Mouse (Mus musculus): ENCODE measurements at regions not wholly inside any gene's neighbourhood (a gene's known extent, or its start where the extent isn't known, plus 50 kb on each side); places are given as distances from the start of the nearest gene placed in this dataset.

- no peak for DNase-seq (ENCODE audit: low read depth, low spot score)
Measured at GRCm38 (mm10) chr5:18080761-18081160, 118.4 kb downstream of the Gnat3 start.

DNA sequence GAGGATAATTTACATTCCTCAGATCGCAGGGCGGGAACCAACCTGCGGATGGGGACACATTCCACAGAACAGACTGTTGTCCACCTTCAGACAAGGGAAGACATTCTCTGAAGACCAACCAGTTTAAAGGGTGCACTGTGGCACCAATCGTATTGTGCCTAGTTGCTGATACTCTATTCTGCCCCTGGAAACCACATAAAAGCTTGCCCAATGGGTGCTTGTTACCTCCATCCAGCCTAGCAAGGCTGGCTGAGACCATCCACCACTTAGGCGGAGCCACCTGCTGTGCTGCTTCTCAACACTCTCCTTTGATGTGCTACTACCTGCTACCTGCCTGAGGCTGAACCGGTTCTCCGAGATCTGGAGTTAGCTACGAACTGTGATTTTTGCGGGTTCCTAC is 119.9 kb downstream of the Gnat3 start:
- DNase-seq (ENCODE audit: low read depth, low spot score): no peak

GRCm38 (mm10) chr5:18083789-18084188 is 121.4 kb downstream of the Gnat3 start:
- no peak for DNase-seq (ENCODE audit: low read depth, low spot score)

GRCm38 (mm10) chr5:18085456-18085855 is 123.1 kb downstream of the Gnat3 start:
- no peak for DNase-seq (ENCODE audit: low read depth, low spot score)

GRCm38 (mm10) chr5:18087919-18088445 is 125.6 kb downstream of the Gnat3 start:
- DNase-seq (ENCODE audit: low read depth, low spot score): peak; percentile 48

- DNase-seq (ENCODE audit: low read depth, low spot score): no peak
Measured at GRCm38 (mm10) chr5:18089956-18090355, 127.6 kb downstream of the Gnat3 start.

DNA sequence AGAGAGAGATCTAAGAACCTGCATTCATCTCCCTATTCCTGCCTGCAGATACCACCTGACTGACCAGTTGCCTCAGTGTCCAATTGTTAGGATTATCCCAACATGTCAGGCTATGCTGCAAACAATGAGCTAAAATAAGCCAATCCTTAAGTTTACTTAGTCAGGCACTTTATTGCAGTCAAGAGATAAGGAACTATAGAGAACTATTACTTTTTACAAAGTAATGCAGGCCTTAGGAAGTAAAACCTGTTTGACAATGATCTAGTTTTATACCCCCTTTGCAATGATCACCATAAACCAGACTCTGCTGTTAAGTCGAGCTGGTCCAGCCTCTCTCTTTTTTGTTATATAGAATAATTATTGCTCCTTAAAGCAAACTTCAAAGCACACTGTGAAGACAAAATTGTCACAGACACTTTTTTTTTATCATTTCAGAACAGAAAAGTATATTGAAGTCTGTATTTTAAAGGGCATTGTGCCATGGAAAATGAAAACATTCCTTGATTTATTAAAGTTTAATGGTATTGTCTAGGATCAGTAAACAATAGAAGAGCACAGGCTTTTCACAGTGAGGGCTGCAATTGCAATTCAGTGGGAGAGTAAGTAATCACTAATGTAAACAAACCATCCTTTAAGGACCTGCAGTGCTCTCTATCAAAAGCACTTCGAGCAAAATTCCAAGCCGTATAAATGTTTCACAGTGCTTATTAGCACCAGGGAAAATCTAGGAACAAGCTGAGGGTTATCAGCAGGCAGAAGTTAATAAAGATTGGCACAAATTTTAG is 152.7 kb downstream of the Gnat3 start:
- no peak for DNase-seq (ENCODE audit: low read depth, low spot score)

GRCm38 (mm10) chr5:18135794-18136678 is 173.7 kb downstream of the Gnat3 start:
- no peak for DNase-seq (ENCODE audit: low read depth, low spot score)

DNA sequence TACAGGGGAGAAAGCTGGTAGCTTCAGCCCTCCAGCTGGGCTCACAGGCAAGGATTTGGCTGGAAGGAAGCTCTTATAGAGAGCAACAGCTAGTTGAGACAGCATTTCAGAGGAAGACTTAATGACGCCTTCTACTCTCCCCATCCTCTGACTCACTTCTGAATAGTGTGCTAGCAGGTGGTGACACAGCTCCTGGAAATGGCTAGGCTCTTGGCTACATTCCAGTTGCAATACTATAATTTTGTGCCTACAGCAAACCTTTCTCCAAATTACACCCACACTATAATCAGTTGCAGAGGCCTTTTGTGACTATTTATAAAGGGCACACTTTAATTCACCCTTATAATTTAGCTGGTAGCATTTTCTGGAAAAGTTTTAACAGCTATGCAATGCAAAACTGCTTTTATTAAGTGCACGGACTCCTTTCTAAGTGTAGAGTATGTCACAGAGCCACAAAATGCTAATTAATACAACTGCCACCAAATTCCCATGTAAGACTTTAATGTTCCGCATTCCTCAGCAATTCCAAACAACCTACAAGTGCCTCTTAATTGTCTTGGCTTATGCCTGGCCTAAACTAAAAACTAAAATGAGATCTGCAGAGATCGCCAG is 175.2 kb downstream of the Gnat3 start:
- DNase-seq (ENCODE audit: low read depth, low spot score): no peak

- DNase-seq (ENCODE audit: low read depth, low spot score): no peak
Measured at GRCm38 (mm10) chr5:18152241-18152640, 189.9 kb downstream of the Gnat3 start.

DNA sequence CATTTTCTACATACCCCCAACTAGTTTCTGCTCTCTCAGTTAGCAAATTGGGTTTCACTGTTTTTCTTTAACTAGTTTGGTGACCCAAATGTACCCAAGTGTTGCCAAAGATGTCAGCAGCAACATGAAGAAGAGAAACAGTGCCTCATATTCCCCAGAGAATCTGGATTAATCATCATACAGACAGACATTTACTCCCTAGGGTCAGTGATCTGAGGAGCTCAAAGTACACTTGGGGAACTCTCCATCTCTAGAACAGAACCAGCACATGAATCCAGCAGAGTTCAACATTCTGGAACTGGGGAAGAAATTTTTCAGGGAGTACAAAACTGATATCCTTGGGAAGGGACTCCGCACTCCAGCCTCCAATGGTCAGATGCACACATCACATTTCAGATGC is 191.4 kb downstream of the Gnat3 start:
- no peak for DNase-seq (ENCODE audit: low read depth, low spot score)

- DNase-seq (ENCODE audit: low read depth, low spot score): no peak
Measured at GRCm38 (mm10) chr5:18163515-18163914, 196.6 kb downstream of the Gnai1 start.

- no peak for DNase-seq (ENCODE audit: low read depth, low spot score)
Measured at GRCm38 (mm10) chr5:18177810-18178209, 182.3 kb downstream of the Gnai1 start.

GRCm38 (mm10) chr5:18211395-18212057 is 148.6 kb downstream of the Gnai1 start:
- DNase-seq (ENCODE audit: low read depth, low spot score): no peak

Data from WW6 (cell line).